Mouse (Mus musculus): ENCODE measurements around the gene Hoxa2.

The Hoxa2 gene

DNA sequence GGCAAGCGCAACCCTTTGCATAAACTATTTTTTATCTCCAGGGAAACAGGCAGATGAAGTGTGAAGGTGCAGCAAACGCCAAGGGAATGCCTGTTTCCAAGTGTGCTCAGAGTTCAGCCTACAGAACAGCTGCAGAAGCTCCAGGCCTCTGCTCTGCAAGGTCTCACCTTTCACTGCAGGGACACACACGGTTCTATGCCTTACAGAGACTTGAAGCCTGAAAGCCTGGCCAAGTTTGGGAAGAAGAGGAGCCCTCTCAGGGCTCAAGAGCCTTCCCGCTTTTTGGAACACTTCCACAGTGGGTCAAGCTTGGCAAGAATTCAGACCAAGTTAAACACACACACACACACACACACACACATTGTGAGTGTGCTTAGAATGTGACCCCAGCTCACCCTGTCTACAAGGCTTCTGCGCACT, 24.6 kb upstream of the Hoxa2 start:
- ChIA-PET CTCF (interaction anchor here in 2 of 4 experiments (0.5 to 1.4 kb wide), 2 partner anchors 23 to 540 kb away, joined by 3 read pairs; no protein-coding TSS in a partner anchor), POLR2A (interaction anchor here in 1 of 4 experiments (0.8 to 1.1 kb wide), 3 partner anchors 9 to 798 kb away, joined by 3 to 4 read pairs (median 3); no protein-coding TSS in a partner anchor)

DNA sequence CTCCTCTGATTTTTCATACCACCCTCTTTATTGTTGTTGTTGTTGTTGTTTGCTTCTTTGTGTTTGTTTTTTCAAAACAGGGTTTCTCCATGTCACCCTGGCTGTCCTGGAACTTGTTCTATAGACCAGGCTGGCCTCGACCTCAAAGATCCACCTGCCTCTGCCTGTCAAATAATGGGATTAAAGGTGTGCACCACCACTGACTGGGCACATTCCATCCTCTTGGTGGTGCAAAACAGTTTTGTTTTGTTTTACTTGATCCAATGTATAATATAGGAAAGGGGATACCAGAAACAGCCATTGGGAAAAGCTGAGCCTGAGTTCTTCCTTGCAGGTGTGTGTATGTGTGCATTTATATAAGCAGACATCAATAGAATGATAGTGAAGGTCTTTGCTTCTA, 21.9 kb upstream of the Hoxa2 start:
- ChIA-PET CTCF (no interaction called here), POLR2A (no interaction called here)

DNA sequence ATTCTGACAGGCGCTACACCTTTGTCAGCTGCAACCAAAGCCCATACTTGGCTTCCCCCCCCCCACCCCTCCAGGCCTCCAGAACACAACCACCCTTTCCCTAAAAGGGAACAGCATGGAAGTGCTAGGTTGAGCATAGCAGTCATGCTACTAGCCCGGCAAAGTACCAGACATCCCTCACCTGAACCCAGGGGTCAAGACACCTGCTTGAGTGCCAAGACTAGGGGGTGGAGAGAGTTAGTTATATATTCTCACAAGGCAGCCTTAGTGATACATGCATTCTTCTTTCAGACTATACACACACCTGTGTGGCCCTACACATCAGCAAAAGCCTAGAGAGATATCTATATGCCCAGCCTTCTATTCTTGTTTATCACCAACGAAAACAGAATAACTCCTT, 21.2 kb upstream of the Hoxa2 start:
- CTCF ChIA-PET = interaction anchor here in 1 of 4 experiments (0.7 kb wide), 1 partner anchor 137 kb away, joined by 3 read pairs; no protein-coding TSS in a partner anchor
- POLR2A ChIA-PET = no interaction called here

DNA sequence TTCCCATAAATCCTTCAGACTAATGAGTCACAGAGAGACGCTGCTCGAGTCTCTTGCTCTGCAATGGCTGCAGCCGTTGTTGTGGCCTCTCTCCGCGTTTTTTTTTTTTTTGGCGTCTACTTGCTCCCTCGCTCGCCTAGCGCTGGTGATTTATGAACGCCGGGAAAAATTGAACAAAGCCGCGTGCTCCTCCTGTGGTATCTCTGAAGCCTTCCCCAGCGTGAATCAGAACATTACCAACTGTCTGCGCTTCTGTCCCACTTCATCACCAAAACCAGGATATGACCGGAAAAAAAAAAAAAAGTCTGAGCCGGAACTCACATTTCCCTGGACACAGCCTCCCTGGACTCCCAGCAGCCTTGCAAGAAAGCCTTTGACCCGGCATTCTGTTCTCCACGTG, 20.6 kb upstream of the Hoxa2 start:
- CTCF ChIA-PET = interaction anchor here in 1 of 4 experiments (0.7 kb wide), 1 partner anchor 137 kb away, joined by 3 read pairs; no protein-coding TSS in a partner anchor
- POLR2A ChIA-PET = interaction anchor here in 2 of 4 experiments (0.8 to 3.1 kb wide), 3 partner anchors 11 to 833 kb away, joined by 4 to 18 read pairs (median 4); no protein-coding TSS in a partner anchor

DNA sequence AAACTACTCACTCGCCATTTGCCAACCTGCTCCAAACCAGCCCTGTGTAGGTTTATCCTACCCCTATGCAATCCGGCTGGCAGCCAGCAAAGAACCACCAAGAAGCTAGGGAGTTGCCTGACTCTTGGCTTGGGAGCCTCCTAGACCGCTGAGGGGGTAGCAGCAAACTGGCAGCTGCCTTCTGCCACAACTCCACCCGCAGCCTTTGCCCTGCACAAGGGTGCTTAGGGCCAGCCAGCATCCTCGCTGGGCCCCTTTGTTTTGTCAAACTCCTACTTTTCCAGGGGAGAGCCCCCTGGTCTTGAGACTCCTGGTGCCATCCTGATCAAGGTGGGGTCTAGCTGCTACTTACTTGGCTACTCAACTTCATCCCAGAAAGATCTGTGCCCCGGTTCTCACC, 20.0 kb upstream of the Hoxa2 start:
- POLR2A ChIA-PET = interaction anchor here in 2 of 4 experiments (0.8 to 3.1 kb wide), 3 partner anchors 11 to 833 kb away, joined by 4 to 18 read pairs (median 4); no protein-coding TSS in a partner anchor
- CTCF ChIA-PET = interaction anchor here in 1 of 4 experiments (0.5 kb wide), 1 partner anchor 17 kb away, joined by 3 read pairs; no protein-coding TSS in a partner anchor

DNA sequence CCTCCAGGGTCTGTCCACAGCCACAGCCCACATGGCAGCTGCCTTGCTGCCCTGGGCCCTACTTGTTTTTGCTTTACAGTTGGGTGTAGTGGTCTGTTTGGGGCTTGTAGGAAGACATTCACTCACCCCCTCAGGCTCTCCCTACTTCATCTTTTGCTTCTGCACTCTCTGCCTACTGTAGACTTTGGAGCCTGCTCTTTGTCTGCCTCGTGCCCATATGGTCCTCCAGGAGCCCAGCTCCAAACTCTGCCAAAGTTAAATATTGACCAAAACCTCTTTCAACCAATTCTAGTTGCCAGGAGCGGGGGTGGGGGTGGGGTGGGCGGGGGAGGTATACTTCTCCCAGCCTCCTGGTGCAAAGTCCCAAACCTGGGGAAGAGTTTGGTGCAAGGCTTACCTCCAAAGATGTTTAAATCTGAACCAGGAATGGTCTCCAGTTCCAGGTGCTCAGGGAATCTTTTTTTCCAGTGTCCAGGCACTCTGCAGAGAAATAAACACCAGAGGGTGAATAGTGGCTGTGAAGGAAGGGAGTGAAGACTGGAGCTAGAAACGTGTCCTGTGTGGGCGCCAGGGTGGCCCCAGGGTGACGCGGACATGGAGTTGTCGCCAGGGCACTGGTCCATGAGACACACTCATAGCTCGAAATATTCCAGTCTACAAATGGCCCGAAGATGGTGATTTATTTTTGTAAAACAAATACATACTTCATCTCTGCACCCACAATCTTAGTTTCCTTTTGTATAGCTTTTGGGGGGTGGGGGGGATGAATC, 18.9 kb upstream of the Hoxa2 start:
- ChIA-PET CTCF (interaction anchor here in 3 of 4 experiments (0.6 to 1.1 kb wide), 3 partner anchors 57 to 674 kb away, joined by 3 read pairs; partner anchors contain the start of gene Hoxa10 (in 1 of the 3)), POLR2A (interaction anchor here in 1 of 4 experiments (0.6 to 3.1 kb wide), 4 partner anchors 9 to 26 kb away, joined by 3 to 18 read pairs (median 4); no protein-coding TSS in a partner anchor)

DNA sequence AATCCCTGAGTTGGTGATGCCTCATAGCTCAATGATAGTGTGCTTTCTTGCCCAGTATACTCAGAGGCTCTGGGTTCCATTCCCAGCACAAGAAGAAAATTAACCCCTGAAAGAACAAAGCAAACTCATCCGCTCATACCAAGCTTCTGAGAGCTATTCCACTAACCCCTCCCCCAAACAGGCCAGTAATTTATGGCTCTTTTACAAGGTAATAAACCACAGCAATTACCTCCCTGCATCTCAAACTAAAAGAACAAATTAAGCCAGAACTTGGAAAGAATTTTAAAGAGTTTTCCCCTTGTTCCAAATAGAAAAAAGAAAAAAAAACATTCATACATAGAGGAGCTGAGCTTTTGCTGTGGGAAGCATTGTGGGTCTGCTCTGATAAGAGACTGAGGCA, 18.2 kb upstream of the Hoxa2 start:
- CTCF ChIA-PET = interaction anchor here in 1 of 4 experiments (0.7 kb wide), 1 partner anchor 16 kb away, joined by 3 read pairs; no protein-coding TSS in a partner anchor
- POLR2A ChIA-PET = interaction anchor here in 1 of 4 experiments (0.6 to 3.1 kb wide), 3 partner anchors 9 to 42 kb away, joined by 4 to 18 read pairs (median 4); no protein-coding TSS in a partner anchor

DNA sequence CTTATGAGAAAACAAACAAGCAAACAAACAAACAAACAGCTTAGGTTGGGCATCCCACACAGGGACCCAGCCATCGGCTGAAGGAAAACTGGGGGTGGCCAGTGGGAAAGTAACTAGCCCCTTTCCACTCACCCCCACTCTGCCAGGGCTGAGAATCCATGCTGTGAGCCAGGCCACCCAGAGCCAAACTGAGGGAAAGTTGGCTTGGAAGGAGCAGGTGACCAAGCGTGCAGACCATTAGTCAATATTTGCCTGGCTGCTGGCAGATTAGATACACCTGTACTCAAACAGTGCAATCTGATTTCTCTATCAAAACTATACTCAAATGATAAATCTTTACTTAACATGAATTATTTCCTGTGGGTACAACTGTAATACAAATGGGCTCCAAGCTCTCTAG, 17.4 kb upstream of the Hoxa2 start:
- POLR2A ChIA-PET = interaction anchor here in 1 of 4 experiments (1.5 kb wide), 1 partner anchor 43 kb away, joined by 4 read pairs; no protein-coding TSS in a partner anchor
- CTCF ChIA-PET = no interaction called here

DNA sequence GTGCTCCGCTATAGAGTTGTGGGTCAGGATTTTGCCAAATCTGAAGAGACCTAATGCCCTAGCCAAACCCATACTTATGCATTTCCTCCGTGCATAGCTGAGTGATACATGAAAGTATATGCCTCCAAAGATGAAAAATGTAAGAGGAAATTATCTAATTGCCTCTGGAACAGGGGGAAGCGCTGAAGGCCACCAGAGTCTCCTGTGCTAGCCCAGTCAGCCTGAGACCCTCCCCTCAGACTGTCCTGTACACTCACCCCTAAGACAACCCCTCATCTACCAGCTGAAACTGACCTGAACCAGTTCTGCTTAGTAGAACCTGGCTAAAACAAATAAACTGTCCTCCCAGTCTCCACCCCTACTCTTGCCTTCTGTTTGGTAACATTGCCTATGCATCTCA, 16.1 kb upstream of the Hoxa2 start:
- ChIA-PET CTCF (no interaction called here), POLR2A (interaction anchor here in 1 of 4 experiments (0.7 kb wide), 1 partner anchor 21 kb away, joined by 3 read pairs; no protein-coding TSS in a partner anchor)

DNA sequence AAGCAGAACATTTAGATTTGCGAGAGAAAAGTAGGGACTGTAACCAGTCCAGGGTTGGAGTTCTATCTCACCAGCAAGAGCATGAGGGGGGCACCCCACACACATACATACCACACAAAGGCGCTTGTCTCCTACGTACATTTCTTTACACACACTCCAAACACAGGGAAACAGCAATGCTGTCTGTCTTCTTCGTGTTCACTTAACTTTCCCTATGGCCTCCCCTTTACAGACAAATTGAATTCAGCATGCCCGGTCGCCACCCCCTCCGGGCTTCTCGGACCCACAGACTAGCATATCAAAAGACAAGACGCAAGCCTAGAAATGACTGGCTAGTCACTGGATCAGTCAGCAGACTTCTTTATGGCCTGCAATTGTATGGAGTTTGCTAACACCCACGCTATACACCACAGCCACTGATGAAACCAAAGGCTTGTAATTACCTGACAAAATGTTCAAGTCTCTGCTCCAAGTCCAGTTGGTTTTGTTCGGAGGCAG, 15.6 kb upstream of the Hoxa2 start:
- POLR2A ChIA-PET = interaction anchor here in 1 of 4 experiments (9.7 kb wide), 1 partner anchor 20 kb away, joined by 75 read pairs; the partner anchor contains the start of gene Hoxa1
- CTCF ChIA-PET = no interaction called here

DNA sequence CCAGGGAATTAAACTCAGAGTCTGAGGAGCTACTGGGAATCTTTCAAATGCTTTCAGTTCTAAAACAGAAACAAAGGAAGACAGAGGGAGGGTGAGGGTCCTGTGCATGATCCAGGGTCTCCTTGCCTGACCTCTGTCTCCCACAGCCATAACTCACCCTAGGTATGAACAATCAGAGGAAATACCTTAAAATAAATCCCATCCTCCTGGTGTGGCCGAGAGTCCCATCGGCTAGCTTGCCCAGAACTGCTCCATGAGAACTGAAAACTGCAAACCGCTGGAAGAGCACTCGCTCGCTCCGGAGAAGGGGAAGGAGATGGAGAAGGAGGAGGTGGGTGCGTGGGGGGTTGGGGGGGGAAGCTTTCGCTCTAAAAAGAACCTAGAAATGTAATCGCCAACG, 15.1 kb upstream of the Hoxa2 start:
- CTCF ChIA-PET = no interaction called here

DNA sequence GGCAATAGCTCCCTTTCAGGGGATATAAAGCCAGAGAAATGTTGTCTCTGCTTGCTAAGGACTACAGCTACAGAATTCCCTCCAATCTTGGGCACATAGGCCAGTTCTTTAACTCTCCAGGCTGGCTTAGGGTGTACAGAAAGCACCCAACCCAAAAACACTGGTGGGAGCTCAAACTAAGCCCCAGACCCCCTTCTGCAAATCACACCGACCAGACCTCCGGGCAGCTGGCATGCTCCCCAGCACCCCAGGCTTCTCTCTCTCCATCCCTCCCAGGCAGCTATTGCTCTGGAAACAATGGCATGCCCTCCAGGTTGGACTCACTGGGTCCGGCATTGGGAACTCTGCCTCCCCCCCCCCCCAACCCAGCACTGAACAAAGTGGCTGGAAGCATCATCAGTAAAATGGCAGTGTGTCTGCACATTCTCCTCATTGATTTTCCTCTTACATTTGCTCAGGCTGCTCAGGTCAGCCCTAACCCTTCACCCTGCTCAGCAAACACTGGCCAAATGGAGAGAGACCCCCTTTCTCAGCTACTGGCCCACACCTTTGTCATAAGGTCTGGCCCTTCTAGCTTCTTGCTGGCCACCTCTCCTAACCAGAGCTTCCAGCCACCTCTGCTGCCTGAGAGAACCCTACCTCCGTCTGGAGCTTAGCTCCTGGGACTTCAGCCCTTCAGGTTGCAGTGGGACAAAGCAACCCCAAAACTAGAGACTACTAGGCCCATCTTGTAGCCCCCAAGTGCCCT, 14.5 kb upstream of the Hoxa2 start:
- ChIA-PET CTCF (interaction anchor here in 2 of 4 experiments (1.0 to 1.2 kb wide), 2 partner anchors 43 to 134 kb away, joined by 3 read pairs; partner anchors contain the start of gene Hoxa7 (in 1 of the 2)), POLR2A (interaction anchor here in 2 of 4 experiments (0.7 to 9.7 kb wide), 4 partner anchors 12 to 145 kb away, joined by 3 to 75 read pairs (median 10); partner anchors contain the start of genes Hoxa1 (in 1 of the 2) and Hoxa4 (in 1 of the 2))

More for the DNA sequence above, 15.1 kb upstream of the Hoxa2 start:
- POLR2A ChIA-PET = interaction anchor here in 2 of 4 experiments (0.7 to 9.7 kb wide), 3 partner anchors 12 to 19 kb away, joined by 3 to 75 read pairs (median 17); partner anchors contain the start of genes Hoxa1 (in 1 of the 2) and Hoxa4 (in 1 of the 2)

DNA sequence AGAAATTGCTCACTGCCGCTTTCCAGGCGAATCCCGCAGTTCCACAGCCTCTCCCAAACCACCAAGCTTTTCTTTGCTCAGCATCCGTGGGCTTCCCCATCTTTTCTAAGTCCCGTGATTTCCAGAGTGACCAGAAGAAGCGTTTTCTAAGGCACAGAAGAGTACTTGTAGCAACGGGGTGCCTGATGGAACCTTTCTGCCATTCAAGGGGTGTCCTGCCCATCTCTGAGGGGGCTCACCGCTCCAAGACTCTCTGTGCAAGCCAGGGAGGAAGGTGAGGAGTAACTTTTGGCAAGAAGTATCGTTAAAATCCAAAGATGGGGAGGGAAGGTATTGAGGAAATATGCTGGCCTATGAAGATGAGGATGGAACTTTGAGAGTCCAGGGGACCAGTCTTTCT, 13.2 kb upstream of the Hoxa2 start:
- POLR2A ChIA-PET = interaction anchor here in 2 of 4 experiments (0.7 to 9.7 kb wide), 9 partner anchors 10 to 70 kb away, joined by 3 to 75 read pairs (median 4); partner anchors contain the start of genes Gm28308 (in 1 of the 2), Hoxa1 (in 1 of the 2), Hoxa3 (in 1 of the 2) and Hoxa4 (in 1 of the 2)

DNA sequence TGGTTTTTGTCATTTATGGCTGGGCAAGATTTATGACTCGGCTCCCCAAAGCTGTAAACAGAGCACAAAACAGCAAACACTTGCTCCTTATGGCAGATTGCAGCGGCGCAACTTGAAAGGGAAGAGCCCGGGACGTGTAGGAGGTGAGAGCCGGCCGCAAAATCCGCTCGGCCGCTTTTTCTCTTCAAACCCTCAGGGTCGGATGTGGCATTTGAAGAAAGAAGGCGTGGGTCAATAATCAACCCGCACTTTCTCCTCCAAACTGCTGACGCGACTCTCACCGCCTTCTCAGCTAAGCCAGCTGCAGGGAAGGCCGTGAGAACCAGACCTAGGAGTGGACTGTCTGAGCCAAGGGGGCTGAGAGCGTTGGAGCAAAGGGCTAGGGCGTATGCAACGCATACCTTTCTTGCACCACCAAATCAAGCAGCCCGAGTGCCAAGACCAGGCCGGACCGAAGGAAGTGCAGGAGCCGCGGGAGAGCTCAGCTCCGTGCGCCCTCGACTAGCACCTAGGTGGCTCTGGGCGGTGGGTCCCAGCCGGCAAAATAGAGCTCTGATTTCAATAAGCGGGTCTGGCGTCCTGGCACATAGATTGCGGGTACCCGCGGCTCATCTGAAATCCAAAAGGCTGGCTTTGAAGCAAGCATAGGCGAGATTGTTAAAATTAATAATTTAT, 12.6 kb upstream of the Hoxa2 start, which contains the start of gene 5730596B20Rik:
TSS of gene 5730596B20Rik (plus strand) at position 438 of the 675 bp plus-strand sequence.
- ChIA-PET POLR2A (interaction anchor here in 2 of 4 experiments (0.5 to 9.7 kb wide), 12 partner anchors 9 to 786 kb away, joined by 3 to 75 read pairs (median 4); partner anchors contain the start of genes Gm28308 (in 1 of the 2), Hoxa1 (in 1 of the 2), Hoxa3 (in 1 of the 2) and Hoxa4 (in 1 of the 2)), CTCF (interaction anchor here in 2 of 4 experiments (0.7 to 1.3 kb wide), 3 partner anchors 28 to 63 kb away, joined by 3 to 4 read pairs (median 4); partner anchors contain the start of gene Hoxa10 (in 1 of the 2))

More for the DNA sequence above, 13.2 kb upstream of the Hoxa2 start:
- CTCF ChIA-PET = interaction anchor here in 2 of 4 experiments (0.5 to 1.3 kb wide), 3 partner anchors 27 to 63 kb away, joined by 3 to 5 read pairs (median 4); partner anchors contain the start of gene Hoxa10 (in 2 of the 2)

DNA sequence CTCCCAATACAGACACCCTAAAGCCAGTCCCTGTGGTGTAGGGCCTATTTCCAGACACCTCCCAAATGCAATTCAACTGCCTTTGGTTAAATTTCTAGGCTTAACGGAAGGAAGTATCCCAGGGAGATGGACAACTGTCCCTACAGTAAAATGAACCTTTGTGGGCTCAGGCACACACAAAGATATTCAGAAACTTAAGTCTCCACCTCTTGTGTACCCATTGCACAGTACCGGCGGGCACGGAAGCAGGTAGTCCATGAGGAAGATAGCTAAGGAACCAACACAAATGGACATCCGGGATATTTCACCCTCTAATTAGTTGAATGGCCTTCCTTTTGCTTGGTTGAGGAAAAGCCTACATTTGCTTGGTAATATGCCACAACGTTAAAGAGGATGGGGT, 11.8 kb upstream of the Hoxa2 start:
- CTCF ChIA-PET = interaction anchor here in 2 of 4 experiments (0.7 to 1.3 kb wide), 2 partner anchors 35 to 64 kb away, joined by 3 to 4 read pairs; partner anchors contain the start of gene Hoxa10 (in 1 of the 2)
- POLR2A ChIA-PET = interaction anchor here in 3 of 4 experiments (0.6 to 9.7 kb wide), 11 partner anchors 13 to 969 kb away, joined by 3 to 75 read pairs (median 3); partner anchors contain the start of genes Hoxa1 (in 1 of the 3) and Hoxa4 (in 1 of the 3)

DNA sequence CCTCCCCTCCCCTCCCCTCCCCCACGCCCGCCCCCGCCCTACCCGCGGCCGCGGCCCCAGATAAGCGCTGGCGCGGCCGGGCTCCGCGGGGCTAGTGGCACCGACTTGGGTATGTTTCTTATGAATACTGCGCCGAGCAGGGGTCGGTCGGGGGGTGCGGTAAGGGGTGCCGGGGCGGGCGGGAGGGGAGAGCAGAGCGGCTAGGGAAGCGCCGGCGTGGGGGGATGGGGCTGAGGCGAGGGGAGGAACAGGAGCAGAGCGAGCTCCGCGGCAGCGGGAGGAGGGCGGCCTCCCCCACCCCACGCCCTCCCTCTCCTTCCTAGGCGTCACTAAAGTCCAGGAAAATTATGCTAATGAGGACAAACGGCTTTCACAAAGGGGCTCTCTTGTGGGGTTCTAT, 11.2 kb upstream of the Hoxa2 start:
- POLR2A ChIA-PET = interaction anchor here in 3 of 4 experiments (0.6 to 9.7 kb wide), 8 partner anchors 13 to 140 kb away, joined by 3 to 75 read pairs (median 4); partner anchors contain the start of gene Hoxa1 (in 1 of the 3)

More for the DNA sequence above, 11.2 kb upstream of the Hoxa2 start:
- CTCF ChIA-PET = no interaction called here
